Mouse (Mus musculus) megakaryocyte, embryonic 14.5 days (primary cell): Measurements from ENCODE around the gene 1700016C15Rik.

Experiments
- FLI1 ChIP-seq: IDR thresholded peaks from 2 replicates; pipeline ENCODE4 v1.6.1; 2012; ENCODE audit warnings: low read length, inconsistent platforms, mixed read lengths
- GATA1 ChIP-seq: IDR thresholded peaks from 3 replicates; pipeline ENCODE4 v1.6.1; 2012; ENCODE audit warnings: mixed read lengths, low read length, inconsistent platforms, borderline replicate concordance

DNA sequence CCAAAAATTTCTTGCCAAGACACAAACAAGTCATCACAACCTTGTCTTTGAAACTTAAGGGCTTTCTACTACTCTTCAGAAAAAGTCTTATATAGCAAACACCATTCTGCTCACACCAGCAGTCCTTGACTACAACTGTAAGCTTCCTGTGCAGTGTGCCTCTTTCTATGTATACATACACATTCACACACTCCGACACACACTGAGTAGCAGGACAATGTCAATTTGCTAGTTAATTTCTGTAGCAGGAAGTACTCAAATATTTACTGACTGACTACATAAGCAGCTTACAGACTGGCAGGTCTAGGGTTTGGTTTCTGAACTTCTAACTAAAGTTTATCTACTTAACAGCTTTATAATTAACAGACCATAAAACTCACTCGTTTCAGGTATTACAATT lies 47.8 kb downstream of the 1700016C15Rik start:
- no peak for TF ChIP-seq GATA1
- no peak for TF ChIP-seq FLI1
